Mouse (Mus musculus): ENCODE data around the gene Tgfbr1.
"Not testable (repeated sequence)": the region's sequence is repeated elsewhere in the genome, so short reads cannot be mapped to it uniquely, and the experiment has no call there.

The Tgfbr1 gene

DNA sequence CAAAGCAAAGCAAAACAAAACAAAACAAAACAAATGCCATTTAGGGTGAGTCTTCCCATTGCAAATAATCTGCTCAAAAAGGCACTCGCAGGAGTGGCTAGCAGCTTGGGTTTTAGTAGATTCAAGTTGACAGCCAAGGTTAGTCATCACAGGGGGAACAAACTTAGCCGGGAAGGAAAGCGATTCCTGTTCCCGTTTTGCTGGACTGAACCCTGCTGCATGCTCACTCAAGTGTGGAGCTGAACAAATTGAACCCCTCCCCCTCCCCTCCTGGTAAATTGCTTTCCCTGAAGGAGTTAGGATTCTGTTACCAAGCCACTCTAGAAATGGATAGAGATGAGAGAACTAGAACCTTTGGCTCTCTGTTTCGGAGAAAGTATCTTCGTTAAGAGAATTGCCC is 3.3 kb upstream of the Tgfbr1 start:
- no peak for DNase-seq (ENCODE audit: low spot score)

DNA sequence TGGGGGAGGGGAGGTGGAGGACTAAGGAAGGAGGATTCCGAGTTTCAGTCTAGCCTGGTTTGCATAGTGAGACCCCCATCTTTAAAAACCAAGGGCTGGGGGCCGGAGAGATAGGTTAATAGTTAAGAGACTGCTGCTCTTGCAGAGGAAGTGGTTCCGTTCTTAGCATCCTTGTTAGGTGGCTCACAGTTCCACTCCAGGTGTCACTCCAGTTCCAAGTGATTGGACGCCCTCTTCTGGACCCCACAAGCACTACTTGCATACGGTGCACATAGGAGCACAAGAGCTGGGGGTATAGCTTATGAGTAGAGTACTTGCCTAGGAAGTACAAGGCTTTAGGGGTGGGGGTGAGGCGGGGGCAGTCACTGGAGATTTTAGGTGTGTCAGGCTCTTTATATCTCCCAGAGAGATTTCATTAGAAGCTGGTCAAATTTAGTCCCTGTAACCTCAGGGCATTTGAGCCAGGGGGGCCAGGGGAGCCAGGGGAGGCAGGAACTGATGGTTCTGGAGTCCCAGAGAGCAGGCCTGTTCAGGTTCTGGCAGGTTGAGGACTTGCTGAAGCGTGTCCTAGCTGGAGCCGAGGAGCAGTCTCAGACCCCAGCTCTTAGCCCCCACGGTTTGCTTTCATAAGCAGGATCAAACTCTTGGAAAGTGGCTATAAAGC is 1.5 kb upstream of the Tgfbr1 start:
- no peak for DNase-seq (ENCODE audit: low spot score)

DNA sequence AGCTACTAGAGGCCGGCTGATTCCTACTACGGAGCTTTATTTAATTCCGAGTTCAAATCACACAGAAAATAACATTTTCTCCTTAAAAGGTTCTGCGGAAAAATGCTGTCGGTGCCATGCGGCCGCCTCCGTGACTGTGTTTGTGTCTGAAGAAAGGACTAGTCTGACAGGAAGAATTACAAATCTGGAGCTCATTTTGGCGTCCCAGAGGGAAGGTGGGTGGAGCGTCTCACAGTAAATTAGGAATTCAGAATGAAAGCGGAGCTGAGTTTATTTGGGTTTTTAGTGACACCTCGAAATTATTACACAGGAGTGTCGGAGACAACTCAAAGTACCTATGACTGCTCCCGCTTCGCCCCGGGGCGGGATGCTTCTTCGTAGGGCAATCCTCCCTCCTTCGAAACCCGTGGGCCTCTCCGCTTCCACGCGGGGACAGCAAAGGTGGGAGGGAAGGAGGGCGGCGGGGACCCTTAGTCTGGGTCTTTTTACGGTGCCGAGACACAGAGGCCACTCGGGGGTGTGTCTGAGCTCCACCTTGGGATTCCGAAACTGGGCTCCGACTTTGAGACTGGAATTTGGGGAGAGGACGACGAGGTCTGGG is 861 bp upstream of the Tgfbr1 start:
- DNase-seq (ENCODE audit: low spot score), result peak; percentile 31

- DNase-seq (ENCODE audit: low spot score), result peak; percentile 56
These were observed 542 bp downstream of the Tgfbr1 start for GRCm38 (mm10) chr4:47353416-47354111.

DNA sequence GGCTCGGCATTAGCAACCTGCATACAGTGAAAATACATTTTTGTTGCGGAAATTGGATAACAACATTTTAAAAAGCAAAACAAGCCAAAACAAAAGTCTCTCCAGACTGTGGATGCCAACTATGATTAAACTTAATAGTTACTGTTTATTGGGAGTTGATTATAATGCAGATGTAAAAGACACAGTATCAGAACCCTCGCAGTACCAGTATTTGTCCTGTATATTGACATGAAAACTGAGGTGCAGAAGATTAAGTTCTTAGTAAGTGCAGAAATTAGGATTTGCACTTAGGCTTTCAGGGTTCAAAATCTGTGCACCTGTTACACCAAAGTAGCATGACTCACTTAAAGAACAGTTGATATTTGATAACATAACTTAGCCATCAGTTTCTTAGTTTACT is 1.3 kb downstream of the Tgfbr1 start:
- no peak for DNase-seq (ENCODE audit: low spot score)

GRCm38 (mm10) chr4:47362662-47363061 is 9.6 kb downstream of the Tgfbr1 start:
- no peak for DNase-seq (ENCODE audit: low spot score)

GRCm38 (mm10) chr4:47363134-47363533 is 10.1 kb downstream of the Tgfbr1 start:
- no peak for DNase-seq (ENCODE audit: low spot score)

GRCm38 (mm10) chr4:47368717-47369116 is 15.7 kb downstream of the Tgfbr1 start:
- DNase-seq (ENCODE audit: low spot score), result no peak

GRCm38 (mm10) chr4:47378716-47379115 is 25.7 kb downstream of the Tgfbr1 start:
- DNase-seq (ENCODE audit: low spot score), result no peak

DNA sequence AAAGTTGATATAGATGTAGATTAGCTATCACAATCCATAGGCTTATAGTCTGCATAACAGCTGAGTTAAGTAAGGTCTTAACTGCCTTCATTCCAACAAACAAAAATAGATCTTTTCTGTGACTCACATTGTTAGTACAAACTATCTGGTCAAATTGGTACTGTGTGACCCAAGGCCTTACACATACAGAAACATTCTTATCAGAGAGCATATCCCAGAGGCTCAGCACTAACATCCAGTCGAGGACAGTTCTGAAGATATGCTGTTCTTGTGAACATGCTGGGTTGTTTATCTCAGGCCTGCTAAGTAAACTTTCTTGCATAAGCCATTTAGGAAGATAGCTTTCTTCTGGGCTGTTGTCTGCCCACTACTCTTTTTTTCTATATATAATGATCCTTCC is 29.4 kb downstream of the Tgfbr1 start:
- no peak for DNase-seq (ENCODE audit: low spot score)

GRCm38 (mm10) chr4:47391926-47392325 is 38.9 kb downstream of the Tgfbr1 start:
- not testable (repeated sequence) for DNase-seq (ENCODE audit: low spot score)

DNA sequence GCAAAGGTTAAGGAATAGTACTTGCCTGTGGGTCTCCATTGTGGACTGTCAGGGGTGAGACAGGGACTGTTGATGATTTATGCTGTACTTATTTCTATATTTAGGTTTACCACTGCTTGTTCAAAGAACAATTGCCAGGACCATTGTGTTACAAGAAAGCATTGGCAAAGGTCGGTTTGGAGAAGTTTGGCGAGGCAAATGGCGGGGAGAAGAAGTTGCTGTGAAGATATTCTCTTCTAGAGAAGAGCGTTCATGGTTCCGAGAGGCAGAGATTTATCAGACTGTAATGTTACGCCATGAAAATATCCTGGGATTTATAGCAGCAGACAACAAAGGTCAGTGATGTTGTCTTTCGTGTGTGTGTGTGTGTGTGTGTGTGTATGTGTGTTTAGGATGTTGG is 43.2 kb downstream of the Tgfbr1 start:
- DNase-seq (ENCODE audit: low spot score), result no peak

- no peak for DNase-seq (ENCODE audit: low spot score)
These were observed 45.1 kb downstream of the Tgfbr1 start for GRCm38 (mm10) chr4:47397951-47398687.

DNA sequence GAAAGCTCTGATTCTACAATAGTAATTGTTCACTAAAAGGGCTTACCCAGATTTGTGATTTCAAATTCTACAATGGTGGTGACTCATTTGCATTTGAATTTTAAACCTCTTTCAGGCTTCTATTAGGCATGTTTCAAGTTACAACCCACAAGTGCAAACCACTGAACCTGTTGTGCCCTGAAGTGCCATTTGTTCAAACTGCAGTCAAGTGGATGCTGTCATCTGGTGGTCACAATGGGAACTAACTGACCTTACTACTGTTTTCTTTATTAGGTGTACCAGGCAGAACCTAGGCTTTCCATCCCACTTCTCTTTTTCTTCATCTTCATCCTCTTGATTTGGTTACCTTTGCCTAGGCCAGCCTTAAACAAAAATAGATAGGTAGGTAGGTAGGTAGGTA is 46.8 kb downstream of the Tgfbr1 start:
- peak; percentile 27 for DNase-seq (ENCODE audit: low spot score)

- DNase-seq (ENCODE audit: low spot score), result no peak
These were observed 47.3 kb downstream of the Tgfbr1 start for GRCm38 (mm10) chr4:47400314-47400713.

DNA sequence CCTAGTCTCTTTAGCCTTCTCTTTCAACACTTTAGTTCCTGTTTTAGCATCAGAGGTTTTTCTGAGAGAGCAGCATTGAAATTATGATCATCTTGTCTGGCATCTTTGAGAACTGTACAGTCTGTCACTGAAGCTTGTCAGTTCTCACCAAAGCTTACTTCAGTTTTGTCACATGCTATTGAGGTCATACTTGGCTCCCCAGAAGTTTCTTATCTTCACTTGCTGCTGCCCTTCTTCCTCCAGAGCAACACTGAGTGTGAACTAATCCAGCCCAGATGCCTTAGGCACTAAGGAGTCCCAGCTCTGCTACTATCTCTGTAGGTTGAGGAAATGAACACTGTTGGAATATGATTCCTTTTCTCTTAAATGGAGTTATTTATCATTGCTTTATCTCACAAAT is 49.2 kb downstream of the Tgfbr1 start:
- DNase-seq (ENCODE audit: low spot score), result no peak

DNA sequence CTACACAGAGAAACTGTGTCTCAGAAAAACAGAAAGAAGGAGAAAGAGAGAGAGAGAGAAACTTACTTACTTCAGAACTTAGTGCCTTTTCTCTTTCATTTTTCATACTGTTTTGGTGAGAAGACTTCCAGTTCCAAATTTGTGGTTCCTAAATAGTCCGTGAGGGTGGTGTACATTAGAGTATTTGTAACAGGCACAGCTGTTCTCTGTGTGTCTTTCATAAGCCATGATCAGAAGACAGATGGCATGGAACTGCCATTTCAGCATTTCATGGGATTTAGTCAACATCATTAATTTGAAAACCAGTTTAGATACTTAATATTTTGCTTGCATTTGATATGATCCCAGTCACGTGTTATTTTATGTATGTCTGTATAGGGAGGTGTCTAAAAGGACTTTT is 51.5 kb downstream of the Tgfbr1 start:
- no peak for DNase-seq (ENCODE audit: low spot score)

GRCm38 (mm10) chr4:47407161-47407560 is 54.1 kb downstream of the Tgfbr1 start:
- no peak for DNase-seq (ENCODE audit: low spot score)

- DNase-seq (ENCODE audit: low spot score), result no peak
These were observed 64.8 kb downstream of the Tgfbr1 start for GRCm38 (mm10) chr4:47417871-47418270.

DNA sequence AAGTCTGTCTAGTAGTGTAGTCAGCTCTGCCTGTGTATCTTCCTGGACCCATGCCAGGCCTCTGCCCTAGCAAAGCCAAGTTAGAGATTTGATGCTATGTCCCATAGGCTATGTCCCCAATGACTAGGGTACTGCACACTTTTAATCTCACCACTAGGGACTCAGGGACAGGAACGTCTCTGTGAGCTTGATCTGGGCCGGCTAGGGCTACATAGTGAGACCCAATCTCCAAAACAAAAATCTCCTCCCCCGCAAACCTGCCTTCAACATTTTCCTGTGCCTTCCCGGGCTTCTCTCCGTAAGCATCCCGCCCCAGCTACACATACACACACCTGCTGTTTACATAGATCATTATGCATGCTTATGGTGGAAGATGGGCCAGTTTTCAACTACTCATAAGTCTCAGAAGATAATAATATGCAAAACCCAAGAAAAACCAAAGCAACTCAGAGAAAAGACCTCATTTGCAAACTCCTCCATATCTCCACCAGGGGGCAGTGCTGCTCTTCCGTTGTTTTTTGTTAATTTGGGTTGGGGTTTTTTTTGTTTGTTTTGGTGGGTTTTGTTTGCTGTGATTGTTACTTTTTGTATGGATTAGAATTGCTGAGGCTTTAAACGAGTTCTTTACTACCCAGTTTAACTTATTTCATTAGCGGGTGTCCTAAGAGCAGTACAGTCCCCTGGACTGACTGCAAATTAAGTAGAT is 66.4 kb downstream of the Tgfbr1 start:
- DNase-seq (ENCODE audit: low spot score), result peak; percentile 12

DNA sequence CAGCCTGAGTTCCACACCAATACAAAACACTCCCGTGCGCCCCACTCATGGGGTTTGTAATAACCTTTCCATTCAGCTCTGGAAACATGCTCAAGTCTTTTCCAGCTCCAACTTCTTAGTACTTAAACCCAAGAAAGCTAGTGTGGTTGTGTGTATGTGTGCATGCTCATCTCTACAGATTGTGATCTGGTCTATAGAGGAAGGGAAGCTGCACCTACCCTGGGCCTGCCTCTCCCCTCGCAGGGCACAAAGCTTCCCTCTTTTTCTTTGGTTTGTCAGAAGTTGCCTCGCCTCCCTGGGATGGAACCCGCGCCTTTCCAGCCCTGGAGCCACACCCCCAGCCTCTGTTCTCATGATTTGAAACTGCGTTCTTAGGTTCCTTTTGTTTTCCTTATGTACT is 67.2 kb downstream of the Tgfbr1 start:
- no peak for DNase-seq (ENCODE audit: low spot score)

GRCm38 (mm10) chr4:47422194-47422593 is 69.2 kb downstream of the Tgfbr1 start:
- no peak for DNase-seq (ENCODE audit: low spot score)
